Mouse (Mus musculus) E14TG2a.4 (cell line): Measurements from ENCODE around the gene Atp2b1.

Experiments
- H3K27me3 ChIP-seq: 2 replicates; pipeline ENCODE4 v1.6.1; 2014; ENCODE audit warnings: low read length, control low read depth; ENCODE audit not compliant: insufficient read depth
- H3K36me3 ChIP-seq: 2 replicates; pipeline ENCODE4 v1.6.1; 2014; ENCODE audit warnings: low read length, control low read depth; ENCODE audit not compliant: insufficient read depth
- H3K4me1 ChIP-seq: replicated peaks from 2 replicates; pipeline ENCODE4 v1.6.1; 2014; ENCODE audit warnings: low read depth, low read length, control low read depth
- H3K4me3 ChIP-seq: replicated peaks from 2 replicates; pipeline ENCODE4 v1.5.1; 2014; ENCODE audit warnings: mild to moderate bottlenecking, low read length
- H3K9me3 ChIP-seq: 2 replicates; pipeline ENCODE4 v1.6.1; 2014; ENCODE audit warnings: low read length, control low read depth
- CTCF ChIP-seq: conservative IDR thresholded peaks from 2 replicates; pipeline ENCODE4 v1.5.1; 2014; ENCODE audit warnings: low read length
- NANOG ChIP-seq: IDR thresholded peaks from 2 replicates; pipeline ENCODE4 v1.6.1; 2014; ENCODE audit warnings: borderline replicate concordance, low read length, mixed read lengths
- POU5F1 ChIP-seq: IDR thresholded peaks from 2 replicates; pipeline ENCODE4 v1.6.1; 2014; ENCODE audit warnings: low read length, borderline replicate concordance

Atp2b1 gene

GRCm38 (mm10) chr10:98882587-98882986, 31.6 kb upstream of the Atp2b1 start:
- no peaks in the 10 kb centered on the region for H3K9me3 ChIP-seq
- TF ChIP-seq CTCF (no peak), POU5F1 (no peak), NANOG (no peak)
- no peaks in the 10 kb centered on the region for H3K27me3 ChIP-seq
- no peak overlapping the region for H3K4me3 ChIP-seq
- H3K36me3 ChIP-seq, result no peaks in the 10 kb centered on the region
- H3K4me1 ChIP-seq, result no peaks in the 10 kb centered on the region

DNA sequence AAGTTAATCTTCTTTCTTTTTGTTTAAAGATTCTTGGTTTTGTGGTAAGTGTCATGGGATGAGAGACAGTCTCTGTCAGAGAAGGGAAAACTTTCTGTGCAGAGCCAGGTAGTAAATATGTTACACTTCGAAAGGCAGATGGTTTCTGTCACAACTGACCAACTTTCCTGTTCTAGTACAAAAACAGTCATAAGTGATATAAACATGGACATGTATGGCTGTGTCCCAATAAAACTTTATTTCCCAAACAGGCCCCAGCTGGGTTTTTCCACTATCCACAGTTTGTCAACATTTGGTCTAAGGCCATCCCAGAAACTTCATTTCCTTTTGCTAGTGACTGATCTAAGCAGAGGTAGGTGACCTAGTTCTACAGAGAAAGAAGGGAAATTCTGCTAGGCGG, 29.8 kb upstream of the Atp2b1 start:
- H3K36me3 ChIP-seq, result no peaks in the 10 kb centered on the region
- H3K4me3 ChIP-seq, result no peak overlapping the region
- H3K27me3 ChIP-seq, result no peaks in the 10 kb centered on the region
- H3K9me3 ChIP-seq, result peaks cover under 1% of the 10 kb centered on the region
- TF ChIP-seq NANOG, result no peak
- TF ChIP-seq CTCF, result no peak
- TF ChIP-seq POU5F1, result no peak
- H3K4me1 ChIP-seq, result no peaks in the 10 kb centered on the region

GRCm38 (mm10) chr10:98886770-98887271, 27.4 kb upstream of the Atp2b1 start:
- H3K4me1 ChIP-seq, result no peaks in the 10 kb centered on the region
- H3K27me3 ChIP-seq, result no peaks in the 10 kb centered on the region
- H3K4me3 ChIP-seq, result no peak overlapping the region
- no peaks in the 10 kb centered on the region for H3K36me3 ChIP-seq
- H3K9me3 ChIP-seq, result peaks cover 7% of the 10 kb centered on the region
- TF ChIP-seq POU5F1 (no peak), NANOG (no peak)

GRCm38 (mm10) chr10:98891361-98891760, 22.8 kb upstream of the Atp2b1 start:
- H3K27me3 ChIP-seq, result no peaks in the 10 kb centered on the region
- no peak for TF ChIP-seq POU5F1
- TF ChIP-seq NANOG, result no peak
- no peak for TF ChIP-seq CTCF
- H3K9me3 ChIP-seq, result peaks cover 7% of the 10 kb centered on the region
- H3K36me3 ChIP-seq, result no peaks in the 10 kb centered on the region
- no peaks in the 10 kb centered on the region for H3K4me1 ChIP-seq
- no peak overlapping the region for H3K4me3 ChIP-seq

DNA sequence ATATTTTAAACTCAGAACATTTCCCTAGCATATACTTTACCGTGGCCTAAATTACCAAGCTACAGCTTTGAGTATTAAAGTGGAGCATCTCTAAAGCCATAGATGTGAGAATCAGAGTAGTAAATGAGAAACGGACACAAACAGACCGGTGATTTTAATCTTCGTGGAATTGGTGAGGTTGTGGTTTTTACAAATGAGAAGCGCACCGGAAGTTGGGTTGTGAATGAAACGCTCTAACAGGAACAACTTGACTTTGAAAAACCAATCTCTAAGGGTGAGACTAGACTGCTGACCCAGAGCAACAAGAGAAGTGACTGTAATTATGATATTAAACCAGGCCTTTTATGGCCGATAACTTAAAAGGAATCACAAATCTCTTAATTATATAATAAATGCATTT, 16.7 kb upstream of the Atp2b1 start:
- Histone ChIP-seq H3K9me3 (no peaks in the 10 kb centered on the region), H3K4me3 (no peak overlapping the region), H3K4me1 (no peaks in the 10 kb centered on the region), H3K27me3 (no peaks in the 10 kb centered on the region), H3K36me3 (no peaks in the 10 kb centered on the region)
- no peak for TF ChIP-seq NANOG
- TF ChIP-seq CTCF, result no peak
- no peak for TF ChIP-seq POU5F1

- Histone ChIP-seq H3K36me3 (no peaks in the 10 kb centered on the region), H3K9me3 (no peaks in the 10 kb centered on the region), H3K4me3 (no peak overlapping the region), H3K4me1 (no peaks in the 10 kb centered on the region), H3K27me3 (no peaks in the 10 kb centered on the region)
- no peak for TF ChIP-seq NANOG
- TF ChIP-seq CTCF, result no peak
- TF ChIP-seq POU5F1, result no peak
Observed at GRCm38 (mm10) chr10:98897913-98898748, 16.1 kb upstream of the Atp2b1 start.

DNA sequence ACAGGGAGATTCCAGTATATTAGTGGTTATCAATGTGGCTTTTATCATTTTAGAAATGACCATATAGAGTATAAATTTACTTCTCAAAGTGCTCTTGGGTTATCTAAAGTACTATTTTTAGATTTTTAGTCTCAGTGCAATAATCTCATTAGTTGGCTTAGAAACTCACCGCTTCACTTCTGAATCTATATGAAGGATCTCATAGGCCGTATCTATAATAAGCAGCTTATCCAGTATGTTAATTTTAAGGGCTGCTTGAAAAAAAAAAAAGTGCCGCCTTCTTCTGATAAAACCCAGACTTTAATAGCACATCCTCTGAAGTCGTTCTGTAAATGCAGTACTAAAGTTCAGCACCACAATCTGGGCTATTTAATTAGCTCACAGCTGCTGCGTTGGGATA, 12.7 kb upstream of the Atp2b1 start:
- H3K4me1 ChIP-seq, result no peaks in the 10 kb centered on the region
- no peak overlapping the region for H3K4me3 ChIP-seq
- no peaks in the 10 kb centered on the region for H3K27me3 ChIP-seq
- TF ChIP-seq NANOG (no peak), CTCF (no peak), POU5F1 (no peak)
- H3K9me3 ChIP-seq, result no peaks in the 10 kb centered on the region
- H3K36me3 ChIP-seq, result no peaks in the 10 kb centered on the region

DNA sequence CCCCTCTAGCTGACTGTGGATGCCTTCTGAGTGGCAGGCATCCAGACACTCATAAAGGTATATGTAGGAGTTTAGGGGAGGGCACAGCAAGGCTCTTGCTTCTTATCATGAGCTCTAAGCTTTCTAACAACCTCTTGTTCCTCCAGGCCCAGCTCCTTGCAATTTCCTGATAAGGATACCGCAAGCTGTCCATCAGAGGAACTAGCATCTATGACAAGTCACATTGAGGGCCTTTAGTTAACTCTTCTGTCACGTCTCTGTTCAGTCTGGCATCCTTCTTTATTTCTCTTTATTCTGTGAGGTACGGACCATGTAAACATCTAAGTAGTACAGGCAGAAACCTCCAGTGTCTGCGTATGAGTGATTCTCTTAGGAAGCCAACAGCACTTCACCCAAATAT, 8.2 kb upstream of the Atp2b1 start:
- Histone ChIP-seq H3K4me3 (no peak overlapping the region), H3K27me3 (no peaks in the 10 kb centered on the region), H3K4me1 (no peaks in the 10 kb centered on the region), H3K36me3 (no peaks in the 10 kb centered on the region), H3K9me3 (no peaks in the 10 kb centered on the region)
- no peak for TF ChIP-seq POU5F1
- TF ChIP-seq NANOG, result no peak
- no peak for TF ChIP-seq CTCF
